Mouse (Mus musculus) midbrain, embryonic 12.5 days (tissue): ENCODE results near the gene Cnga3. TPM values are rescaled to one million over a fixed set of nuclear protein-coding genes. Genes with fewer than 3 reads are reported as not detected.
A peak's percentile ranks its signal among the peaks of the same experiment; 100 is the strongest.

ENCODE experiments used
- ATAC-seq: fragments of 200-750 bp; cut with Nextera tagmentation; 2 replicates; pipeline ENCODE4 v1.8.0; 2017; ENCODE audit warnings: low read depth, moderate TSS enrichment, moderate library complexity; ENCODE audit not compliant: low FRiP score
- H3K27ac ChIP-seq: fragments of 300-500 bp; sonication (generic); replicated peaks from 2 replicates; pipeline ENCODE4 v1.5.1; 2016; ENCODE audit warnings: mild to moderate bottlenecking
- H3K27me3 ChIP-seq: fragments of 300-500 bp; sonication (generic); 2 replicates; pipeline ENCODE4 v1.6.1; 2016; ENCODE audit warnings: mild to moderate bottlenecking
- H3K36me3 ChIP-seq: fragments of 300-500 bp; sonication (generic); 2 replicates; pipeline ENCODE4 v1.6.1; 2016
- H3K4me1 ChIP-seq: fragments of 300-500 bp; sonication (generic); 2 replicates; pipeline ENCODE4 v1.6.1; 2016
- H3K4me2 ChIP-seq: fragments of 300-500 bp; sonication (generic); replicated peaks from 2 replicates; pipeline ENCODE4 v1.6.1; 2016; ENCODE audit warnings: mild to moderate bottlenecking, moderate library complexity
- H3K4me3 ChIP-seq: fragments of 300-500 bp; sonication (generic); 2 replicates; pipeline ENCODE4 v1.5.1; 2016; ENCODE audit warnings: mild to moderate bottlenecking
- H3K9ac ChIP-seq: fragments of 300-500 bp; sonication (generic); replicated peaks from 2 replicates; pipeline ENCODE4 v1.6.1; 2016; ENCODE audit warnings: mild to moderate bottlenecking, moderate library complexity
- H3K9me3 ChIP-seq: fragments of 300-500 bp; sonication (generic); 2 replicates; pipeline ENCODE4 v1.6.1; 2016; ENCODE audit warnings: mild to moderate bottlenecking
- WGBS: fragments of 180-500 bp; shearing (Covaris S2); methylation state at CpG from one replicate; pipeline ENCODE4 v1.1.7; 2016; 5-methylcytosine and 5-hydroxymethylcytosine counted together
- polyA plus RNA-seq: library from polyadenylated mRNA; unstranded; fragments of >200 nt; fragmentation: Nextera tagmentation; extraction: Ambion mirVana; gene quantifications from 2 replicates; pipeline ENCODE4 v1.2.1, GENCODE M21; 2016

The Cnga3 gene
- polyA plus RNA-seq, 1 experiment from 2014 or later = 0.15 TPM

DNA sequence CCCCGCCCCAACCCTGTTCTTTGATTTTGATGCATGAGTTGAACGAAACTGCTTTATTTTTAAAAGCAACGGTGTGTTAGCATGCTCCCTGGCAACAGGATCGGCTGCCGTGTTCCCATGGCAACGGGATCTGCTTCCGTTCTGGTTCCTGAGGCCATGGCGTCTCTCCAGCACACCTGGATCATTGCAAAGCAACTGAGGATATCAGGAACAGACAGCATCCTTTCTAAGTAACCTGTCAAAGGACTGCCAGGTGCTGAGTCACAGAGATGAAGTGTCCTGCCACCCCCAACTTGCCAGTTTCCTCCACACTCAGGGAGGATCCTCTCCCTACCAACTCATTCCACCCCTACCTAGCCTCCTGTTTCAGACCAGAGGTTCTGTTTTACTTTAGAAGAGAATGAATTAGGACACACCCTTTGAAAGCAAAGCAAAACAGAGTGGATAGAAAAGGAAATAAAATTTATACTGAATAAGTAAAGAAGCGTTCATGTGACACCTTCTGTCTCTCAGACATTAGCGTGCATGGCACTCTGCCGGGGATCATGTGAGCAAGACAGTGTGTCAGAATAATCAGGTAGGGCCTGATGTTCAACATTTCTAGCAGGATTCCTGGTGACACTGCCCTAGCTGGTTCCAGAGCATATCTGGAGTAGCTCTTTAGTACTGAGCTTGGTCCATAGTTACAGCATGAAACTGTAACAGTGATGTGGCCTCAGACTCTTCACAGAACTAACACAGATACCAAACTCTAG lies 74.1 kb downstream of the Cnga3 start:
- Histone ChIP-seq H3K4me2 (no peak overlapping the region), H3K4me1 (no peaks in the 10 kb centered on the region), H3K27me3 (no peaks in the 10 kb centered on the region), H3K27ac (no peak overlapping the region), H3K9ac (no peak overlapping the region), H3K4me3 (no peak overlapping the region), H3K36me3 (no peaks in the 10 kb centered on the region), H3K9me3 (0 out of 2 replicates have a peak, but pooled peaks cover 4% of the 10 kb centered on the region)
- no peak for ATAC-seq
- 70% methylated on average over 11 of the region's 11 CpGs for WGBS

DNA sequence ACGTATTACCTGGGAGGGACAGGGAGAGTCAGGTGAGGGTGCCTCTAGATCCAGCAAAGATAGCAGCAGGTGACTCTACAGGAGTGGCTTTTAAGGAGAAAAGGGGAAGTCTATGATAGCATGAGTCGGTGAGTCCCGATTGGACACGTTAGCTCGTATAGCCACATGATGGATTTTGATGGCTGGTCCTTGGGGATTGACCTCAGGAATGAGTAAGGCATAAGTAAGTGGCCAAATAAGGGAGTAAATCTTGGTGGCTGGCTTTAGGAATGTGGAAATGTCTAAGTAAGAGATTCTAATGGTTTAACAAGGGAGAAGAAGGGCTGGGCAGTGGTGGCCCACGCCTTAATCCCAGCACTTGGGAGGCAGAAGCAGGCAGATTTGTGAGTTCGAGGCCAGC lies 74.7 kb downstream of the Cnga3 start:
- 86% methylated on average over 7 of the region's 7 CpGs for WGBS
- H3K4me1 ChIP-seq = no peaks in the 10 kb centered on the region
- H3K36me3 ChIP-seq = no peaks in the 10 kb centered on the region
- no peaks in the 10 kb centered on the region for H3K27me3 ChIP-seq
- H3K9ac ChIP-seq = no peak overlapping the region
- H3K27ac ChIP-seq = no peak overlapping the region
- no peaks in the 10 kb centered on the region for H3K9me3 ChIP-seq
- H3K4me2 ChIP-seq = no peak overlapping the region
- no peak overlapping the region for H3K4me3 ChIP-seq
- ATAC-seq = no peak

DNA sequence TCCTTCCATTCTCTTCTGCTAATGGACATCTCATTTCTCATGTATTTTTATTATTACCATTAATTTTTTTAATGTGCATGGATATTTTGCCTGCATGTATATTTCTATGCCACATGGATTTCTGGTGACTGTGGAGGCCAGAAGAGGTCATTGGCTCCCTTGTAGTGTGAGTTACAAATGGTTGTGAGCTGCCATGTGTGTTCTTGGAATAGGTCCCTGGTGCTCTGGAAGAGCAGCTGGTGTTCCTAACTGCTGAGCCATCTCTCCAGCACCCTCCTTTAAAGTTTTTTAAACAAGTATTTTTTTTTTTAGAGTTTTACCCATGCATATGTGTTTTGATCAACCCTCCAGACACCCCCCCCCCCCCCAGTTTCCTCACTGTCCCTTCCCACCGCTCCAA lies 82.2 kb downstream of the Cnga3 start:
- Histone ChIP-seq H3K27ac (no peak overlapping the region), H3K4me3 (no peak overlapping the region), H3K27me3 (no peaks in the 10 kb centered on the region), H3K4me1 (peaks cover 9% of the 10 kb centered on the region), H3K4me2 (no peak overlapping the region), H3K36me3 (no peaks in the 10 kb centered on the region), H3K9ac (no peak overlapping the region), H3K9me3 (no peaks in the 10 kb centered on the region)
- WGBS = 40% methylated on average over 1 of the region's 1 CpGs
- no peak for ATAC-seq

DNA sequence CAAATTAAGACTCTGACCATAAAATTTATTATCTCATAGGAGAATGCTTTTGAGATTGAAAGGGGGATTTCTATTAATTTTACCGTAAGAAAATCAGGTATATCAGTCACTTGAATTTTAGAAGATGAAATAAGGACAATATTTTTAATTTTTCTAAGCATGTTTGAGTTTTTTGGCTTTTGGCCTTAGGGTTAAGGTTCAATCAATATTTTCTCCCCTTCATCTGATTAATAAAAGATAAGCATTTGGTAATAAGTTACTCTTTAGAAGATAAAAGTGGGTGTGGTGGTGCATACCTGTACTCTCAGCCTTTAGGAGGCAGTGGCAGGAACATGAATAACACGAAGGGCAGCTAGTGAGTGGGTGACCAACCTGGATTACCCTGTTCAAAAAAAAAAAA lies 84.7 kb downstream of the Cnga3 start:
- H3K9me3 ChIP-seq = no peaks in the 10 kb centered on the region
- no peak for ATAC-seq
- H3K4me1 ChIP-seq = peaks cover 9% of the 10 kb centered on the region
- H3K4me3 ChIP-seq = no peak overlapping the region
- H3K4me2 ChIP-seq = no peak overlapping the region
- WGBS = 96% methylated on average over 2 of the region's 2 CpGs
- no peak overlapping the region for H3K9ac ChIP-seq
- no peaks in the 10 kb centered on the region for H3K27me3 ChIP-seq
- H3K27ac ChIP-seq = no peak overlapping the region
- no peaks in the 10 kb centered on the region for H3K36me3 ChIP-seq

DNA sequence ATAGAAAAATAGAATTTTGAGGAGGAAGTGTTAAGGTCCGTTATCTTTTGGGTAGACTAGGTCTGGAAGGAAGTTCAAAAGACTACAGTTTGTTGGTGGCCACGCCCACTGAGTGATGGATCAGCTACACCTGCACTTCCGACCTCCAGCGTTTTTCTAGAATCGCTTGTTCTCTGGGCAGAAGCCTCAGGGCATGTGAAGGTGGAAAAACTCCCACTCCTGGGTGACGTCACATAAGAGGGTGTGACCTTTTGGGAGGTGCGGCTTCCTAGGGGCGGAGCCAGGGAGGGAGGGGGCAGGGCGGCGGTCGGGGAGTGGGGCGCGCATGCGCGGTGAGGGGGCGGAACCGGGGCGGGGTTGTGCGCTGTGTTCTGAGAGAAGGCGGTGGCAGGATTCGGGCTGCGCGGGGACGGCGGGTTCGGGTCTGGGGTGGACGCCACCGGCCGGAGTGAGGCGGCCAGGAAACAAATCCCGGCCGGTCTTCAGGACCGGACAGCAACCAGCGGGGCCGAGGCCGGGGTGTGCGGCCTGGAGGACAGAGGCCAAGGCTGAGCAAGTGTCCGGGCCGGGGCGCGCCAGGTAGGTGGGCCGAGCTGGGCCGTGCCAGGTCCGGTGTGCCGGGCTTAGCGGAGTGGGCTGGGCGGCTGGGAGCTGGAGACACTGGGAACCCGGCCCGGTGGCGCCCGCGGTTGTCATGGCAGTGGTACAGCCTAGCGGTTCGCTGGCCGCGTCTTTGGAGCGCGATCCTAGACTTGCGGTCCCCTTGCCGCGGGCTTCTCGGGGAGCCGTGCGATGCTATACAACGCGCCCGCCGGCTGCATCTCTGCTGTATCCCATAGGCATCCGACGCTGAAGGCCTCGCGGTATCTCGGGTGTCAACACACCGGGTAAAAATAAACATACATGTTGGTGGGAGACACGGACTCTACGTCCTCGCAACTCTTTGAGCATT lies 85.6 kb downstream of the Cnga3 start, which contains the start of gene Inpp4a:
Inpp4a (plus strand) TSS at position 326 of the 952 bp plus-strand sequence.
- Histone ChIP-seq H3K4me1 (peaks cover 9% of the 10 kb centered on the region), H3K9ac (peak within 1 kb of the TSS; percentile 88), H3K27me3 (no peaks in the 10 kb centered on the region), H3K36me3 (no peaks in the 10 kb centered on the region), H3K4me3 (peak within 1 kb of the TSS; percentile 92), H3K27ac (peak within 1 kb of the TSS; percentile 39; the same call in 1 of the 2 replicates), H3K9me3 (no peaks in the 10 kb centered on the region), H3K4me2 (peak within 1 kb of the TSS; percentile 70)
- 1% methylated on average over 73 of the region's 77 CpGs for WGBS
- ATAC-seq = peak; percentile 93

DNA sequence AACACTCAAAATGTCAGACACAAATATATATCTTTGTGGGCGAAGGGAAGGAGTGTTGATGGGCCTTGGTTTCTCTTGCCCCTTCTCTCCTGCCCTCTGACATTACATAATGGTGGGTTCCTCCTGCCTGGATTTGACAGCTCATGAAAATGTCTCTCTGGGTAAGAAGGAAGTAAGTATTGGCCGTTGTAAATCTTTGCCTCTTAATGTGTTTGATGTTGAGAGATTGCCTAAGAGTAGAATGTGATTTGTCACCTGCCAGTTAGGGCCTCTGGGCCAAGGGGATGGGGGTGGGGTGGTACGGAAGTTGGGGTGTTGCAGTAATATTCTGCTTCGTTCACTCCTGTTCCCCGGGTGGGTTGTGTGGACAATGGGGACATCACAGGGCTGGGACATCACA lies 86.4 kb downstream of the Cnga3 start:
- H3K4me1 ChIP-seq = peaks cover 9% of the 10 kb centered on the region
- H3K9ac ChIP-seq = peak overlapping the region; percentile 88
- no peak for ATAC-seq
- peak overlapping the region; percentile 92 for H3K4me3 ChIP-seq
- H3K27ac ChIP-seq = no peak overlapping the region
- H3K9me3 ChIP-seq = no peaks in the 10 kb centered on the region
- 77% methylated on average over 5 of the region's 5 CpGs for WGBS
- H3K36me3 ChIP-seq = no peaks in the 10 kb centered on the region
- peak overlapping the region; percentile 70 for H3K4me2 ChIP-seq
- H3K27me3 ChIP-seq = no peaks in the 10 kb centered on the region

DNA sequence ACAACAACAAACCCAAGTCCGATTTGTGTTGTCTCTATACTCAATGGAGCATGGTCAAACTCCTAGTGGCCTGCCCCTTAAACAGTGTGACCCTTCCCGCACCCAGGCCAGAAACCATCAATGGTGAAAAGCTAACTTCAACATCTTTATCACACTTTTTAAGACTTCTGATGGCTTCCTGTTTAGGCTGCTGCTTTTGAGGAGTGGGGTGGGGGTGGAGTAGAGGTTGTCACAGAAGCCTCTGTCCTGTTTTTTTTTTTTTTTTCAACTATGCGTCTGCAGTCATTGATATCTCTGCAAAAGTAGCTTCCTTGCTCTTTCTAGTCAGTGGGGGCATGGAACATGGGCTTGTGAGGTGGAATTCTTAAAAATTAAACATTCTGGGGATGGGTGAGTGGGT lies 88.6 kb downstream of the Cnga3 start:
- Histone ChIP-seq H3K27ac (no peak overlapping the region), H3K36me3 (no peaks in the 10 kb centered on the region), H3K27me3 (no peaks in the 10 kb centered on the region), H3K4me3 (no peak overlapping the region), H3K9me3 (no peaks in the 10 kb centered on the region), H3K4me2 (no peak overlapping the region), H3K9ac (no peak overlapping the region), H3K4me1 (peaks cover 9% of the 10 kb centered on the region)
- 83% methylated on average over 3 of the region's 3 CpGs for WGBS
- ATAC-seq = no peak

DNA sequence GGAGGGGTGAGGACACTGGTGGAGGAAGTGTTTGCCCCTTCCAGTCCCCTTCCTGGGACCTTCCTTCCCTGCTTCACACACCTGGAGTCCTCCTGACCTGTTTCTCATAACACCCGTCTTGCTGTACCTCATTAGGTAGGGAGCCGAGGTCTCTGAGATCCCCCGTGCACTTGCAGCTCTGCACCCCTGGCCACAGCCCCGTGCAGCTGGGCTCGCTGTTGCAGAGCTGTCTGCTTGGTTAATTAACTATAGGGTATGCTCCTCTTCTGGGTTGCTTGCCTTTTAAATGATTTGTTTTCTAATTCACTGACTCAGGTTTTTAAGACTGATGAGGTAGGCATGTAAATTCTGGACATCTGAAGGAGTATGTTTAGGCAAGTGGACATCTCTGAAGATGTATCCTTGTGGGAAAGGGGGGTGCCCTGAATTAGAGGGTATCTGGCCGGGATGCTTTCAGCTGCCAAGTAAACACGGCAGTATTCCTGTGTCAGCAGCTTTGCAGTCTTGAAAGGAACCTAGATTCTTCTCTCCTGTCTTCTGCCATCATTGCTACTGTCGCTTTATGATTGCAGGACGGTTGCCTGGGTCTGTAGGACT lies 91.6 kb downstream of the Cnga3 start:
- Histone ChIP-seq H3K4me2 (no peak overlapping the region), H3K27me3 (no peaks in the 10 kb centered on the region), H3K36me3 (no peaks in the 10 kb centered on the region), H3K9me3 (0 out of 2 replicates have a peak, but pooled peaks cover 2% of the 10 kb centered on the region), H3K4me1 (peaks cover 3% of the 10 kb centered on the region), H3K9ac (no peak overlapping the region), H3K4me3 (no peak overlapping the region), H3K27ac (no peak overlapping the region)
- no peak for ATAC-seq
- WGBS = 87% methylated on average over 9 of the region's 9 CpGs

DNA sequence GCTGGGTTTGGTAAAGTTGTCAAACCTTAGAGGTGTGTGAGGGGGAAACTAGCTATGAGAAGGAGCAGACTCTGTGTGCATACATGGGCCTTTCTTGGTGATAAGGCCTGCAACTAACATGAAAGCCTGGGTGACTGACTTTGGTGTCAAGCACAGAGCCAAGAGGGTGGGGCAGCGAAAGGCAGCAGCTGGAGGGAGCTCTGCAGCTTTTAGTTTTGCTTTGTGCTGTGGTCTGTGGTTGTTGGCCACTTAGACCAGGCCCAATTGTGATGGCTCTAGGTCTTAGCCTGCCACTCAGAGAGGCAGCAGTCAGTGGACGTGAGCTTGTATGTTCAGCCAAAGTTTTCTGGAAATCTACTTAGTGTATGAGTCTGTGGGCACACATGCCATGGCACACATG lies 93.4 kb downstream of the Cnga3 start:
- Histone ChIP-seq H3K4me2 (no peak overlapping the region), H3K36me3 (no peaks in the 10 kb centered on the region), H3K27me3 (no peaks in the 10 kb centered on the region), H3K27ac (no peak overlapping the region), H3K4me1 (peaks cover under 1% of the 10 kb centered on the region; the same call in 1 of the 2 replicates), H3K4me3 (no peak overlapping the region), H3K9ac (no peak overlapping the region), H3K9me3 (0 out of 2 replicates have a peak, but pooled peaks cover 2% of the 10 kb centered on the region)
- WGBS = 89% methylated on average over 2 of the region's 2 CpGs
- ATAC-seq = no peak

DNA sequence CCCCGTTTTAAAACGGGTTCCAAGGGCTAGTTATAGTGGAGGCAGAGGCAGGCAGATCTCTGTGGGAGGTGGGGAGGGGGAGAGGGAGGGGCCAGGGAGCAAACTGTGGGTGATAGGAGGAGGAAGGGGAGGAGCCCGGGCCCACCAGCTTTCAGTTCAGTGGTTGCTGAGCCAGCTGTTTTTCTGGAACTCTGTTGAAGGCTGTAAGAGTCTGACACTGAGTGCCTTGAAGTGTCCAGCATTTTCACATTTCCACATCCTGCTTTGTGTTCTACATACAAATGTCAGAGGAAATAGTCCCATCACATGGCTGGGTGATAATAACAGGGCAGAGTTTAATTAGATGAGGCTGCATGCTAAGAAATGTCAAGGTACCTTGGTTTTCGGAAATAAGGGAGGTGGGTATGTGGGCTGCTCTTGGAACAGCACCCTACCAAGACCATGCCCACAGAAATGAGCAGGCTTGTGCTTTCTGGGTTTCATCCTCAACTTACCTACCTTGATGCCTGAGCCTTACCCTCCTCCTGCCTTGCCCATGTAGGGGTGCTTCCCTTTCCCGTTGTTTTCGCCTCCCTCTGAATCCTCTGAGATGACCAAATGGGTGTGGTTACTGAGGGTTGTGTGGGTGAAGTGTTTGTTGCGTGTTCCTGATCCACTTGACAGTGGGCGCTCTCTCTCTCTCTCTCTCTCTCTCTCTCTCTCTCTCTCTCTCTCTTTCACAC lies 93.9 kb downstream of the Cnga3 start:
- H3K4me1 ChIP-seq = peaks cover 4% of the 10 kb centered on the region; the same call in 1 of the 2 replicates
- no peak overlapping the region for H3K9ac ChIP-seq
- H3K27ac ChIP-seq = no peak overlapping the region
- H3K27me3 ChIP-seq = no peaks in the 10 kb centered on the region
- ATAC-seq = no peak
- H3K9me3 ChIP-seq = 0 out of 2 replicates have a peak, but pooled peaks cover 2% of the 10 kb centered on the region
- WGBS = 86% methylated on average over 7 of the region's 8 CpGs
- H3K4me3 ChIP-seq = no peak overlapping the region
- H3K36me3 ChIP-seq = no peaks in the 10 kb centered on the region
- H3K4me2 ChIP-seq = no peak overlapping the region

DNA sequence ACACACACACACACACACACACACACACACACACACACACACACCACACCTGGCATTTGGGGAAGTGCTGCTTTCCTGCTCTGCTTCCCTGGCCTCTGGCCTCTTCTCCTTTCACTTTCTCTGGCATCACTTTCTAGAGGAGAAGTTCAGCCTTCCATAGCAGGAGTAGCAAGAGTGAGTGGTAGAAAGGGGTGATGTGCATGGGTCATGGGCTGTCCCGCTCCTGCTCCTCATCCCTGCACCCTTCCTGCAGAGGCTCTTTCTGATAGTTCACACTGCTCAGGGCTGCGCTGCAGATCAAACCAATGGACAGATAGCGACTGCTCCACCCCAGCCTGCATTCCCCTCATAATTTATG lies 94.5 kb downstream of the Cnga3 start:
- Histone ChIP-seq H3K4me3 (no peak overlapping the region), H3K4me1 (peaks cover 4% of the 10 kb centered on the region; the same call in 1 of the 2 replicates), H3K9ac (no peak overlapping the region), H3K27me3 (no peaks in the 10 kb centered on the region), H3K36me3 (no peaks in the 10 kb centered on the region), H3K4me2 (no peak overlapping the region), H3K9me3 (0 out of 2 replicates have a peak, but pooled peaks cover 2% of the 10 kb centered on the region), H3K27ac (no peak overlapping the region)
- no peak for ATAC-seq
- 81% methylated on average over 3 of the region's 3 CpGs for WGBS
